Mouse (Mus musculus) testis, adult 2 months (tissue): ENCODE data around the gene Polg2. TPM values are rescaled to one million over a fixed set of nuclear protein-coding genes. Genes with fewer than 3 reads are reported as not detected.

Experiments used
- H3K27ac ChIP-seq: fragments of 200-500 bp; 2 replicates; pipeline ENCODE4 v1.5.1; 2012; ENCODE audit warnings: low read depth, low read length; ENCODE audit not compliant: control insufficient read depth, insufficient read depth
- H3K27me3 ChIP-seq: fragments of 200-500 bp; 2 replicates; pipeline ENCODE4 v1.6.1; 2012; ENCODE audit warnings: mild to moderate bottlenecking, low read length, moderate library complexity; ENCODE audit not compliant: control insufficient read depth, insufficient read depth
- H3K36me3 ChIP-seq: fragments of 200-500 bp; 2 replicates; pipeline ENCODE4 v1.6.1; 2012; ENCODE audit warnings: mild to moderate bottlenecking, low read length; ENCODE audit not compliant: control insufficient read depth, insufficient read depth
- H3K4me1 ChIP-seq: fragments of 200-500 bp; 2 replicates; pipeline ENCODE4 v1.6.1; 2012; ENCODE audit warnings: low read length; ENCODE audit not compliant: control insufficient read depth, insufficient read depth
- H3K4me3 ChIP-seq: fragments of 200-500 bp; 2 replicates; pipeline ENCODE4 v1.5.1; 2012; ENCODE audit warnings: low read depth, mild to moderate bottlenecking, low read length, moderate library complexity, mixed read lengths; ENCODE audit not compliant: control insufficient read depth
- CTCF ChIP-seq: fragments of 200-500 bp; IDR thresholded peaks from 2 replicates; pipeline ENCODE4 v1.5.1; 2012; ENCODE audit warnings: low read depth, mild to moderate bottlenecking, inconsistent platforms, low read length, moderate library complexity; ENCODE audit not compliant: control insufficient read depth, insufficient read depth, insufficient replicate concordance
- POLR2A ChIP-seq: fragments of 200-500 bp; IDR thresholded peaks from 2 replicates; pipeline ENCODE4 v1.6.1; 2012; ENCODE audit warnings: low read depth, mild to moderate bottlenecking, inconsistent platforms, low read length, moderate library complexity; ENCODE audit not compliant: control insufficient read depth
- polyA plus RNA-seq: library from polyadenylated mRNA; depleted of rRNA; stranded (reverse); fragments of >200 nt; gene quantifications from 2 replicates; pipeline ENCODE4 v1.2.3, GENCODE M21; 2012

Polg2 gene
- polyA plus RNA-seq, 1 experiment: 2.8 TPM

GRCm38 (mm10) chr11:106780590-106781220, 1.4 kb upstream of the Polg2 start:
- TF ChIP-seq POLR2A (no peak), CTCF (no peak)
- Histone ChIP-seq H3K27ac (no peak overlapping the region; the same call in 1 of the 2 replicates), H3K27me3 (no peaks in the 10 kb centered on the region), H3K36me3 (peaks cover 6% of the 10 kb centered on the region), H3K4me3 (no peak overlapping the region), H3K4me1 (peaks cover 4% of the 10 kb centered on the region; the same call in 1 of the 2 replicates)

- peaks cover 4% of the 10 kb centered on the region; the same call in 1 of the 2 replicates for H3K4me1 ChIP-seq
- TF ChIP-seq CTCF (no peak), POLR2A (no peak)
- no peaks in the 10 kb centered on the region for H3K27me3 ChIP-seq
- H3K36me3 ChIP-seq: peaks cover 4% of the 10 kb centered on the region
- H3K4me3 ChIP-seq: no peak overlapping the region
- H3K27ac ChIP-seq: 0 out of 2 replicates have a peak overlapping the region, but pooled peaks have one; percentile 89
These were observed 720 bp upstream of the Polg2 start for GRCm38 (mm10) chr11:106780089-106780425.

GRCm38 (mm10) chr11:106778589-106779387, 549 bp downstream of the Polg2 start:
- TF ChIP-seq POLR2A: no peak
- TF ChIP-seq CTCF: no peak
- Histone ChIP-seq H3K27ac (peak overlapping the region; percentile 89), H3K4me1 (peaks cover 4% of the 10 kb centered on the region; the same call in 1 of the 2 replicates), H3K27me3 (no peaks in the 10 kb centered on the region), H3K4me3 (peak overlapping the region; percentile 91), H3K36me3 (peaks cover 4% of the 10 kb centered on the region)

GRCm38 (mm10) chr11:106778132-106778531, 1.2 kb downstream of the Polg2 start:
- no peak overlapping the region for H3K4me3 ChIP-seq
- TF ChIP-seq POLR2A (no peak), CTCF (no peak)
- no peaks in the 10 kb centered on the region for H3K27me3 ChIP-seq
- peaks cover 2% of the 10 kb centered on the region for H3K36me3 ChIP-seq
- peaks cover 4% of the 10 kb centered on the region; the same call in 1 of the 2 replicates for H3K4me1 ChIP-seq
- no peak overlapping the region for H3K27ac ChIP-seq

GRCm38 (mm10) chr11:106777395-106777794, 1.9 kb downstream of the Polg2 start:
- H3K4me1 ChIP-seq: peaks cover 4% of the 10 kb centered on the region; the same call in 1 of the 2 replicates
- no peak overlapping the region for H3K4me3 ChIP-seq
- H3K36me3 ChIP-seq: no peaks in the 10 kb centered on the region; the same call in 1 of the 2 replicates
- no peak overlapping the region for H3K27ac ChIP-seq
- TF ChIP-seq CTCF (no peak), POLR2A (no peak)
- no peaks in the 10 kb centered on the region for H3K27me3 ChIP-seq

- TF ChIP-seq POLR2A: no peak
- Histone ChIP-seq H3K4me3 (no peak overlapping the region), H3K27ac (no peak overlapping the region), H3K36me3 (no peaks in the 10 kb centered on the region; the same call in 1 of the 2 replicates), H3K27me3 (no peaks in the 10 kb centered on the region), H3K4me1 (peaks cover 4% of the 10 kb centered on the region; the same call in 1 of the 2 replicates)
These were observed 2.4 kb downstream of the Polg2 start for GRCm38 (mm10) chr11:106776960-106777359.

GRCm38 (mm10) chr11:106773061-106773460, 6.3 kb downstream of the Polg2 start:
- Histone ChIP-seq H3K4me3 (no peak overlapping the region), H3K27ac (no peak overlapping the region), H3K36me3 (no peaks in the 10 kb centered on the region; the same call in 1 of the 2 replicates), H3K4me1 (no peaks in the 10 kb centered on the region), H3K27me3 (no peaks in the 10 kb centered on the region)
- TF ChIP-seq CTCF (no peak), POLR2A (no peak)
